Mouse (Mus musculus): ENCODE results near the gene Atrnl1. TPM values are rescaled to one million over a fixed set of nuclear protein-coding genes. Genes with fewer than 3 reads are reported as not detected.

The Atrnl1 gene
- polyA plus RNA-seq, 1 experiment from 2014 or later: 7.6 TPM

GRCm38 (mm10) chr19:58131896-58132295 is 521.1 kb downstream of the Atrnl1 start:
- Histone ChIP-seq H3K4me1 (ENCODE audit: control insufficient read depth, insufficient read depth, low read length) (no peaks in the 10 kb centered on the region), H3K4me3 (ENCODE audit: low read depth, low read length) (no peak overlapping the region), H3K27ac (ENCODE audit: low read depth, low read length) (no peak overlapping the region), H3K9me3 (ENCODE audit: control insufficient read depth, low read length) (no peaks in the 10 kb centered on the region), H3K9ac (ENCODE audit: low read length) (no peak overlapping the region), H3K27me3 (ENCODE audit: control insufficient read depth, insufficient read depth, low read length) (no peaks in the 10 kb centered on the region), H3K36me3 (ENCODE audit: control insufficient read depth, insufficient read depth, low read length) (no peaks in the 10 kb centered on the region), H3K4me2 (ENCODE audit: low read depth) (no peak overlapping the region)
- ATAC-seq (ENCODE audit: insufficient read depth, low FRiP score, low TSS enrichment) (no peak), DNase-seq (ENCODE audit: low spot score) (no peak)
- WGBS: 93% methylated on average over 9 of the region's 9 CpGs

- no peaks in the 10 kb centered on the region for H3K9me3 ChIP-seq (ENCODE audit: control insufficient read depth, low read length)
- H3K27ac ChIP-seq (ENCODE audit: low read depth, low read length): no peak overlapping the region
- H3K4me2 ChIP-seq (ENCODE audit: low read depth): no peak overlapping the region
- no peaks in the 10 kb centered on the region for H3K27me3 ChIP-seq (ENCODE audit: control insufficient read depth, insufficient read depth, low read length)
- 42% methylated on average over 13 of the region's 13 CpGs for WGBS
- DNase-seq (ENCODE audit: low spot score) (no peak), ATAC-seq (ENCODE audit: insufficient read depth, low FRiP score, low TSS enrichment) (no peak)
- H3K4me1 ChIP-seq (ENCODE audit: control insufficient read depth, insufficient read depth, low read length): no peaks in the 10 kb centered on the region
- no peaks in the 10 kb centered on the region for H3K36me3 ChIP-seq (ENCODE audit: control insufficient read depth, insufficient read depth, low read length)
- no peak overlapping the region for H3K4me3 ChIP-seq (ENCODE audit: low read depth, low read length)
- no peak overlapping the region for H3K9ac ChIP-seq (ENCODE audit: low read length)
These were observed 529.5 kb downstream of the Atrnl1 start for GRCm38 (mm10) chr19:58140191-58140784.

DNA sequence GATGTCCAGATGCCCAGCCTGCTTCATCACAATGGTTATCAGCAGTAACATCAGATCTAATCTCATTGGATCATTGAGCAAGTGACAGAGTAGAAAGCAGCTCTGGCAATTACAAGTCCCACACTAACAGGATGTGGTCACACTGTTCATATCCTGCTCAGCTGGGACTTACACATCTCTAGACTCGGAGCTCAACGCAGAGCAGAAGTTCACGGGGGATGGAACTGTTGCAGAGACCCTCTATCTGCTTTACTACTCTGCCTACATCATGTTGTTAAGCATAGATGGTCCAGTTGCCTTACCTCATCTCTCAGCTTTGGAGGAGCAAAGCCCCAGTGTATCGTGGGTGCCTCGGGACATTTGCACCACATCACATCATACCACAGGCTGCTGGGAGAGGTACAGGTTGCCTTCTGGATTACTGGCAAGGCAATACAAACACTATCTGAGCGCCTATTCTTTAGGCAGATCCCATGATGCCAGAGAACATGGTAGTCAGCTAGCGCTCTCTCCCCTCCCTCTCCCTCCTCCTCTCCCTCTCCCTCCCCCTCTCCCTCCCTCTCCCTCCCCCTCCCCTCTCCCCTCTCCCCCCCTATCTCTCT is 533.1 kb downstream of the Atrnl1 start:
- no peak overlapping the region for H3K4me3 ChIP-seq (ENCODE audit: low read depth, low read length)
- H3K9me3 ChIP-seq (ENCODE audit: control insufficient read depth, low read length): no peaks in the 10 kb centered on the region
- no peak overlapping the region for H3K9ac ChIP-seq (ENCODE audit: low read length)
- no peak overlapping the region for H3K4me2 ChIP-seq (ENCODE audit: low read depth)
- ATAC-seq (ENCODE audit: insufficient read depth, low FRiP score, low TSS enrichment) (no peak), DNase-seq (ENCODE audit: low spot score) (no peak)
- H3K27me3 ChIP-seq (ENCODE audit: control insufficient read depth, insufficient read depth, low read length): no peaks in the 10 kb centered on the region
- H3K4me1 ChIP-seq (ENCODE audit: control insufficient read depth, insufficient read depth, low read length): no peaks in the 10 kb centered on the region
- no peak overlapping the region for H3K27ac ChIP-seq (ENCODE audit: low read depth, low read length)
- WGBS: 88% methylated on average over 7 of the region's 7 CpGs
- no peaks in the 10 kb centered on the region for H3K36me3 ChIP-seq (ENCODE audit: control insufficient read depth, insufficient read depth, low read length)

- no peak for ATAC-seq (ENCODE audit: insufficient read depth, low FRiP score, low TSS enrichment)
- H3K9ac ChIP-seq (ENCODE audit: low read length): no peak overlapping the region
- H3K27me3 ChIP-seq (ENCODE audit: control insufficient read depth, insufficient read depth, low read length): no peaks in the 10 kb centered on the region
- no peak overlapping the region for H3K4me2 ChIP-seq (ENCODE audit: low read depth)
- no peaks in the 10 kb centered on the region for H3K4me1 ChIP-seq (ENCODE audit: control insufficient read depth, insufficient read depth, low read length)
- H3K4me3 ChIP-seq (ENCODE audit: low read depth, low read length): no peak overlapping the region
- no peaks in the 10 kb centered on the region for H3K36me3 ChIP-seq (ENCODE audit: control insufficient read depth, insufficient read depth, low read length)
- no peaks in the 10 kb centered on the region for H3K9me3 ChIP-seq (ENCODE audit: control insufficient read depth, low read length)
- DNase-seq (ENCODE audit: low spot score): no peak
- 80% methylated on average over 9 of the region's 9 CpGs for WGBS
- H3K27ac ChIP-seq (ENCODE audit: low read depth, low read length): no peak overlapping the region
These were observed 534.7 kb downstream of the Atrnl1 start for GRCm38 (mm10) chr19:58145521-58145920.

DNA sequence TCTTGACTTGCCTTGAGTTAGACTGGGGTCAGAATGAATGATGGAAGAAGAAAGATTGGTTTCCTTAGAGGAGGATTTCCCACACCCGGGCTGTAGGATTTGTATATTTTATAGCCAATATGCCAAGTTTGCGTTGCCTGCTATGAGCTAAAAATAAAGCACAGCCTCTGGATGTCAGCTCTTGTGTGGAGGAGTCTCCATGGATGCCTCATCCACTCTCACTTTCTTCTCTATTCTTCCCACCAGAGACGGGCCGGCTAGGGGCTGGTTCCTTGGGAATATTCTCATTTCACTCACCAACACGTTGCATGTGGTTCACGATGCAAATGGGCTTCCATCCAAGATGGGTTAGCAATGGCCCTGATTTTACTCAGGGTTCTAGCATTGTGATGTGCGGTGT is 540.4 kb downstream of the Atrnl1 start:
- Histone ChIP-seq H3K4me1 (ENCODE audit: control insufficient read depth, insufficient read depth, low read length) (no peaks in the 10 kb centered on the region), H3K9ac (ENCODE audit: low read length) (no peak overlapping the region), H3K4me2 (ENCODE audit: low read depth) (no peak overlapping the region), H3K9me3 (ENCODE audit: control insufficient read depth, low read length) (no peaks in the 10 kb centered on the region), H3K36me3 (ENCODE audit: control insufficient read depth, insufficient read depth, low read length) (no peaks in the 10 kb centered on the region), H3K4me3 (ENCODE audit: low read depth, low read length) (no peak overlapping the region), H3K27me3 (ENCODE audit: control insufficient read depth, insufficient read depth, low read length) (no peaks in the 10 kb centered on the region), H3K27ac (ENCODE audit: low read depth, low read length) (no peak overlapping the region)
- ATAC-seq (ENCODE audit: insufficient read depth, low FRiP score, low TSS enrichment): no peak
- 93% methylated on average over 7 of the region's 7 CpGs for WGBS
- DNase-seq (ENCODE audit: low spot score): no peak

DNA sequence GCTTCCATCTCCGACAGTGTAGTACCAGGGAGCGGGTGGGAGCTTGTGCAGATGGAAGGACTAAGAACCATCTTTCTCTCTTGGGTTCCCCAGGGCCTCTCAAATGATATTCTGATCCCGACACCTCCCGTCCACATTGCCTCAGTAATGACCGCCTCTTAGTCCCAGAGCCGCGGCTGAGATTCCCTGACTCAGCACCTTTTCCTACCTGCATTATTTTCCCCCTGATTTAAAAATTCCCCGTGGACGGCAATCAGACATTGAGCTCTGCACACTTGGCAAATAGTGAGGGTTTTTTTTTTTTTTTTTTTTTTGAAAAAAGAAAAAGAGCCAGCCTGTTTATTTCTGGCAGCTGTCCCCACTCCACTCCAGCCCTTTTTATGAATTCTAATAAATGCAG is 550.7 kb downstream of the Atrnl1 start:
- no peak overlapping the region for H3K27ac ChIP-seq (ENCODE audit: low read depth, low read length)
- no peaks in the 10 kb centered on the region for H3K36me3 ChIP-seq (ENCODE audit: control insufficient read depth, insufficient read depth, low read length)
- no peaks in the 10 kb centered on the region for H3K9me3 ChIP-seq (ENCODE audit: control insufficient read depth, low read length)
- H3K9ac ChIP-seq (ENCODE audit: low read length): no peak overlapping the region
- 89% methylated on average over 9 of the region's 9 CpGs for WGBS
- no peaks in the 10 kb centered on the region for H3K27me3 ChIP-seq (ENCODE audit: control insufficient read depth, insufficient read depth, low read length)
- DNase-seq (ENCODE audit: low spot score) (no peak), ATAC-seq (ENCODE audit: insufficient read depth, low FRiP score, low TSS enrichment) (no peak)
- no peak overlapping the region for H3K4me2 ChIP-seq (ENCODE audit: low read depth)
- H3K4me3 ChIP-seq (ENCODE audit: low read depth, low read length): no peak overlapping the region
- H3K4me1 ChIP-seq (ENCODE audit: control insufficient read depth, insufficient read depth, low read length): no peaks in the 10 kb centered on the region

DNA sequence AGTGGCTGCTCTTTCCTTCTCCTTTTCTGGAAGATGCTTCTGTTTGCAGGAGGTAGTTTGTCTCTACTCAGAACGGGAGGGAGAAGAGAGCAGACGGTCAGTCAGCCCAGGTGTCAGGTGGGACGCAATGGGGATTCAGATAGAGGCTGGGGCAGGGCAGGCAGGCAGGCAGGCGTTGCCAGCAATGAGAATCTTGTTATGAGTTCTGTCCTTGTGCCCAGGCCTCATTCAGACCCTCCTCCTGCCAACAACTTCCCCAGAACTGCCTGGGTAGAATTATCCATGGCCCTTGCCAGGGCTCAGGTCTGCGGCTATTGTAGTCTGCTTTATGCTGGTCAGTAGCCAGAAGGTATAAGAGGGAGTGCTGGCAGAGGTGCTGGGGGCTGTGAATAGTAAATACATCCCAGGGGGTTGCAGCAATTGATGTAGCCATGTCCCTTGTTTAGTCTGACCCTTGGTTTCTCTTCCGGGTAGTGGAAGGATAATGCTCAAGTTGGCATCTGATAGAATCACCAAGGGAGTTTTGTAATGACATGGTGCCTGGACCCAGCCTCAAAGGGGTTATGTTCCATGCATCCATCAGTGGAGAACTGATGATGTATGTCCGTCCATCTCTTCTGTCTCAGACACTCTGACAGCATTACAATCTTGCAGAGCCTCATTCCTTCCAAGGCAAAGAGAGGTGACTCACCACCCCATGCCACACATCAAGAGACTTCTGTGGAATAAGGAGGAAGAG is 554.2 kb downstream of the Atrnl1 start:
- DNase-seq (ENCODE audit: low spot score) (no peak), ATAC-seq (ENCODE audit: insufficient read depth, low FRiP score, low TSS enrichment) (no peak)
- Histone ChIP-seq H3K36me3 (ENCODE audit: control insufficient read depth, insufficient read depth, low read length) (no peaks in the 10 kb centered on the region), H3K4me3 (ENCODE audit: low read depth, low read length) (no peak overlapping the region), H3K27ac (ENCODE audit: low read depth, low read length) (no peak overlapping the region), H3K9me3 (ENCODE audit: control insufficient read depth, low read length) (no peaks in the 10 kb centered on the region), H3K4me1 (ENCODE audit: control insufficient read depth, insufficient read depth, low read length) (no peaks in the 10 kb centered on the region), H3K9ac (ENCODE audit: low read length) (no peak overlapping the region), H3K27me3 (ENCODE audit: control insufficient read depth, insufficient read depth, low read length) (no peaks in the 10 kb centered on the region), H3K4me2 (ENCODE audit: low read depth) (no peak overlapping the region)
- 73% methylated on average over 7 of the region's 7 CpGs for WGBS

- H3K27ac ChIP-seq (ENCODE audit: low read depth, low read length): no peak overlapping the region
- H3K9me3 ChIP-seq (ENCODE audit: control insufficient read depth, low read length): no peaks in the 10 kb centered on the region
- H3K4me3 ChIP-seq (ENCODE audit: low read depth, low read length): no peak overlapping the region
- no peak for DNase-seq (ENCODE audit: low spot score)
- H3K4me2 ChIP-seq (ENCODE audit: low read depth): no peak overlapping the region
- H3K27me3 ChIP-seq (ENCODE audit: control insufficient read depth, insufficient read depth, low read length): no peaks in the 10 kb centered on the region
- H3K36me3 ChIP-seq (ENCODE audit: control insufficient read depth, insufficient read depth, low read length): no peaks in the 10 kb centered on the region
- H3K9ac ChIP-seq (ENCODE audit: low read length): no peak overlapping the region
- no peak for ATAC-seq (ENCODE audit: insufficient read depth, low FRiP score, low TSS enrichment)
- WGBS: 61% methylated on average over 9 of the region's 9 CpGs
- no peaks in the 10 kb centered on the region for H3K4me1 ChIP-seq (ENCODE audit: control insufficient read depth, insufficient read depth, low read length)
These were observed 554.8 kb downstream of the Atrnl1 start for GRCm38 (mm10) chr19:58165635-58166015.

DNA sequence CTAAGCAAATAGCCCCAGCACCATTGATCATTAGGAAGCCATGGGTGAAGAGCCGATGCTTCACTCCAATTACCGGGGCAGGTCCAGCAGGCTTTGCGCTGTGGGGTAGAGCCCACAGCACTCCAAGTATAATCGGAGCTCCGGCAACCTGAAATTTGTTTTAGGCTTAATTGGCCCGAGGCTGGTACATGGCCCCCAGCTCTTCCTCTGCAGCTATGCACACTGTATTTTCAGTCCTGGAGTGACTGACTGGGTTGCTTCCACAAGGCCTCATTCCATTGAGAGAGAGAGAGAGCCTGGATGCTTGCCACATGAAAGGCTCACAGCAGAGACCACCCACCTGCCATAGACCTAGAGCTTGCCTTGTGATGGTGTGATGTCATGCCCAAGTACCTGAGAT is 555.3 kb downstream of the Atrnl1 start:
- DNase-seq (ENCODE audit: low spot score): no peak
- Histone ChIP-seq H3K9me3 (ENCODE audit: control insufficient read depth, low read length) (no peaks in the 10 kb centered on the region), H3K9ac (ENCODE audit: low read length) (no peak overlapping the region), H3K27ac (ENCODE audit: low read depth, low read length) (no peak overlapping the region), H3K36me3 (ENCODE audit: control insufficient read depth, insufficient read depth, low read length) (no peaks in the 10 kb centered on the region), H3K4me3 (ENCODE audit: low read depth, low read length) (no peak overlapping the region), H3K4me1 (ENCODE audit: control insufficient read depth, insufficient read depth, low read length) (no peaks in the 10 kb centered on the region), H3K4me2 (ENCODE audit: low read depth) (no peak overlapping the region), H3K27me3 (ENCODE audit: control insufficient read depth, insufficient read depth, low read length) (no peaks in the 10 kb centered on the region)
- 74% methylated on average over 6 of the region's 6 CpGs for WGBS
- no peak for ATAC-seq (ENCODE audit: insufficient read depth, low FRiP score, low TSS enrichment)

All from neural tube, embryonic 11.5 days (tissue).